Mouse (Mus musculus) large intestine, adult 2 months (tissue): Measurements from ENCODE around the gene Chuk. TPM values are rescaled to one million over a fixed set of nuclear protein-coding genes. Genes with fewer than 3 reads are reported as not detected.
"Not testable (repeated sequence)": the region's sequence is repeated elsewhere in the genome, so short reads cannot be mapped to it uniquely, and the experiment has no call there.

Source experiments
- DNase-seq: peaks from one replicate; pipeline ENCODE4 v3.0.0-alpha.2; 2012; ENCODE audit warnings: low read depth, low spot score
- WGBS: fragments of 180-500 bp; shearing (Covaris S2); methylation state at CpG from one replicate; pipeline ENCODE4 v1.1.7; 2018; 5-methylcytosine and 5-hydroxymethylcytosine counted together
- polyA plus RNA-seq: library from polyadenylated mRNA; depleted of rRNA; stranded (reverse); fragments of >200 nt; gene quantifications from 2 replicates; pipeline ENCODE4 v1.2.3, GENCODE M21; 2012; rRNA removed

Gene Chuk
- polyA plus RNA-seq, result 14.1 and 27.9 TPM in 2 replicates

DNA sequence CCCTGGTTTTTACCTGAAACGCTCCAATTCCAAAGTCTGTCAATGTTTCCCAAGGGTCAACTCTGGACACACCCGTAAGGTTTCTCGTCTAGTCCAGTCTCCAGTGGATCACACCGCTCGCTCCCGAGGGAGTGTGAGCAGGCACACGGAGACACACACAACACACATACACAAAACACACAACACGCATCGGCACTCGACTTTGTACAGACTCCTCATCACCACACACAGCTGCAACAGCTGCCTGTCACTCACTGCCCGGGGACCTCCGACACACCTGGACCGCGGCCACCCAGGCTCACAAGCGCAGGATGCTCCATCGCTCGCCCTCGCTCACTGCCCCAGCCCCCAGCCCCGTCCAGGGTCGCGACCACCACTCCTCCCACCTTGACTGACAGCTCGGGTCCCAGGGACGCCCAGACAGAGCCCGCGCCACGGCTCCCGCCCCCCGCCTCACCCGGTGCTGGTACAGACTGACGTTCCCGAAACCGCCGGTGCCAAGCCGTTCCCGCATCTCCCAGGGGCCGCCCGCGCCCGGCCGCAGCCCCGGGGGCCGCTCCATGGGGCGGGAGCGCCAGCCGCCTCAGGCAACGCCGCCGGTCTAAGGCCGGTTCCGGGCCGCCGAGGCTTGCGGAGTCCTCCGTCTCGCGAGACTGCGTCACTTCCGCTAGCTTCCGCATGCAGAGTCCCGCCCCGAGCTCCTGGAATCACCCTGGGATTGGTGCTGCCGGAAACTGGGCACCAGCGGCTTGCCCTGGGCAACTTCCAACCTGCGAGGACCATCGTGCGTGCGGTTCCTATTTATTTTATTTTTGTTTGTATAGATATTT, at the start of gene Chuk:
Gene Chuk, minus strand, starts transcription at position 650 of the 830 bp plus-strand sequence.
- 1% methylated on average over 67 of the region's 67 CpGs for WGBS
- peak; percentile 92 for DNase-seq

DNA sequence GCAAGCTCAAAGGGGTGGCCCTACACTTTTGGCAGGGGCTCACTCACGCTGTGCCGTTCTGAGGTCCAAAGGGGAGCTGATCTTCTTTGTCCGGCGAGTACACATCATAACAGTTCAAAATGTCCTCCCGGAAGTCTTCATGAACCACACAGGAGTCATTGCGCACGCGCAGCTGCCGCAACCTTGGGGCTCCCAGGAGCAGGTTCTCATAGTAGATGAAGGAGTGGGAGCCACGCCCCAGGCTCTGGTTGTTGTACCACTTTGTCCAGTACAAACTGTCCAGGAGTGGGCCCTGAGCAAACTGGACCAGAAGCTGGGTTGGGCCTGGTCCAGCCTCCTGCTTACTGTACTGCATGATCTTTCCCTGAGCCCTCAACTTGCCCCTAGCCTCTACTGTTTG, 49.7 kb upstream of the Chuk start:
- 93% methylated on average over 10 of the region's 10 CpGs for WGBS
- DNase-seq, result no peak

DNA sequence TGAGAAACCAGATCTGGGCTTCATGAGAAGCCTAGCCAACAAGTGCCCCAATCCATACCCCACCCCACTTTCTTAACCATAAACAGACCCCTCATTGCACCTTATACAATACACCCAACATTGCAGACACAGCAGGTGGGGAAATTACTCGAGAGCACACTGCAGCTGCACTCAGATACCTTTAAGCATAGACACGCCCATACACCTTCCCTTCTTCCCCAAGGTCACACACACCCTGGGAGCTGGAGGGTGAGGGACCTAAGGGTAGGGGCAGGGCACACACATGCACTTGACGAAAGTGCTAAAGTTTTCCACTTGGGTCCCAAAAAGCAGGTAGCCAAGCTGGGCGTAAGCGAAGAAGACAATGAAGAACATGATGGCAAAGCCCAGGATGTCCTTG, 46.5 kb upstream of the Chuk start:
- no peak for DNase-seq
- 61% methylated on average over 5 of the region's 5 CpGs for WGBS

DNA sequence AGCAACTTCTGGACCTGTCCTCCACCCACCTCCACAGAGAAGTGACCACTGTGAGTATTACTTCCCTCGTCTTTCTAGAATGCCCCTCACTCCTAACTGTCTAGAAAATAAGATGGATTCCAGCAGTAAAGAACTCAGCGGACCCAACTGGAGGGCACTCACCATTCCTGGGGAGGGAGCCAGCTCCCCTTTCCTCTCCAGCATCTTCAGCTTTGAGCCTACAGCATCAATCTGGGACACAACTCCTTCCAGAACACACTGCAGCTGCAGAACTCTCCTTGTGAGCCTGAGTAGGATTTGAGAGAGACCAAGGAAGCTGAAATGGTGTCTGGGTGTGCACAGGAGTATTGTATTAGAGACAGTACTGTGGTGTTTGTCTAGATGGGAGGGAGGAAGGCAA, 41.7 kb upstream of the Chuk start:
- WGBS, result 70% methylated on average over 2 of the region's 2 CpGs
- no peak for DNase-seq

DNA sequence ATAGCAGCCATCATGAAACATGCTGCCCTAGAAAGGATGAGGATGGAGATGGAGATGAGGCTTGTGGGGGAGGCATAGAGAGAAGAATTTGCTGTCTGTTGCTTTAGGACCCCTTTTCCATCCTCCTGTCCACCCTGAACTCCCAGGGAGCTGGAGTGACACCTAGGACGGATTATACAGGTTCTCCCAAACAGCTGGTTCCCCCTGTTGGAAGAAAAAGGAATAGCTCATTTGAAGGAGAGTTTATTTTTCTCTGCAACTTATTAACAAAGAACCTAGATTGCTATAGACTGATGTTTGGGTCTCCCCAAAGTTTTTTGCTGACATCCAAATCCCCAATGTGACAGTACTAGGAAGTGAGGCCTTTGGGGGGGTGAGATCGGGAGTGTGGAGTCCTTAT, 41.1 kb upstream of the Chuk start:
- WGBS, result 28% methylated on average over 2 of the region's 2 CpGs

DNA sequence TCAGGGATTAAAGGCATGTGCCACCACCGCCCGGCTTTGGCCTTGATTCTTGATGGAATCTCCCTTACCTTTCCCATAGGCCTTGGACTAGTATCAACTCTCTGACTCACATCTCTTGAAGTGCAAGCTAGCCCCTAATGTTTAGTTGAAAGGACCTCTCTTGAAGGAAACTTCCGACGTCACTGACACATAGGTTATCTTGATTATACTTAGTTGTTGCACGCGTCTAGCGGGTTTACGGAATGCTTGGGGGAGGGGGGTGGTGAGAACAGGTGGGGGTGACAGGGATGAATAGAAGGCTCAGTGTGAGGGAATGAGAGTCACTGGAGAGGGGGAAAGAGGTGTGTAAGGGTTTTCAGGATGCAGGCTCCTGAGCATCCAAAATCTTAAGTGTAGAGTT, 39.7 kb upstream of the Chuk start:
- 94% methylated on average over 8 of the region's 8 CpGs for WGBS
- DNase-seq, result no peak

More for the DNA sequence above, 41.1 kb upstream of the Chuk start:
- DNase-seq, result no peak

DNA sequence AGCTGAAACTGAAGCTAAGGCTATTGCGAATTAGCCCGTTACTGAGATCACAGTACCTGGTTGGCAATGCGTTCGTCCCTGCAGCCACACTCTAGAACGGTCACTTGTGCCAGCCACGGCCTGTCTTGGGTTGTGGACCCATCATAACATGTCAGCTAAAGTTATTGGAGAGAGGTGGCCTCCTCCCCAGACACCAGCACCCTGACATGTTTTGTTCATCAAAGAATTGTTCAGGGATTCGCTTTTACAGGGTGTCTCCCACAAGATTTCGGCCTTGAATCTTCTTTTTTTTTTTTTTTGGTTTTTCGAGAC, 39.2 kb upstream of the Chuk start:
- no peak for DNase-seq
- 44% methylated on average over 9 of the region's 9 CpGs for WGBS

DNA sequence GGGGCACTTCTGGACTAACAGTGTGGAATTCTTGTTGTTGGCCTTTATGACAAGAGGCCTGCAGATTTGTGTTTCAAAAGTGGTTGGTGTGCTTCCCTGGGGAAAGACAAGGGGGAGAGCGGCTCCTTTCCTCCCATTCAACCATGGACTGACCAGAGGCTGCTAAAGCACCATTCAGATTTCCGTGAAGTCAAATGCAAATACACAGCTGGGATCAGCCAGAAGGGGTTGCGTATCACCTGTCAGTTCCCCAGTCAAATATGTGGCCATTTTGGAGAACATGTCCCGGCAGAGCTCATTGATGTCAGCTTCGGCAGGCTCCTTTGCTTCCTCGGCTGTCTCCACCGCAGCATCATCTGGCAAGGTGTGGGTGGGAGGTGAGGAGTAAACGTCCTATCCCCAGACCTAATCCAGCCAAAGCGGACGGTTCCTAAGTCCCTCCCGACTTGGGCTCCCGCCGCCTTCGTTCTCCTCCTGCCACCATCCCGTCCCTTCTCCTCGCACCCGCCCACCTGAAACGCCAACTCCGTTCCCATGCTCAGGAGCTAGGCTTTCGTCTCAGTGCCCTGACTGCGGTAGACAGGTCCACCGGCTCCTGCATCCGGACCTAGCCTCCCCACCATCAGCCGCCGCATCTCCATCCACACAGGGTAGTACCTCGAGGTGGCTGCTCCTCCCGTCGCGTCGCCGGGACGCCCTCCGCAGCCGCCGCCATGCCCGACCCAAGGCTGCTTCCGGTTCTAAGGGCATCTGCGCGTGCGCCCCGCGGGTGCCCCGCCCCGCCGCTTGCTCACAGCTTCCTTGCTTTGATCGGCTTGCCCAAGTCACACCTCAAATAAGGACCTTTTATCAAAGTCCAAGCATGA, 38.7 kb upstream of the Chuk start, which contains the start of gene Bloc1s2:
Gene Bloc1s2, minus strand, starts transcription at position 745 of the 866 bp plus-strand sequence.
- peak; percentile 76 for DNase-seq
- 1% methylated on average over 46 of the region's 46 CpGs for WGBS

DNA sequence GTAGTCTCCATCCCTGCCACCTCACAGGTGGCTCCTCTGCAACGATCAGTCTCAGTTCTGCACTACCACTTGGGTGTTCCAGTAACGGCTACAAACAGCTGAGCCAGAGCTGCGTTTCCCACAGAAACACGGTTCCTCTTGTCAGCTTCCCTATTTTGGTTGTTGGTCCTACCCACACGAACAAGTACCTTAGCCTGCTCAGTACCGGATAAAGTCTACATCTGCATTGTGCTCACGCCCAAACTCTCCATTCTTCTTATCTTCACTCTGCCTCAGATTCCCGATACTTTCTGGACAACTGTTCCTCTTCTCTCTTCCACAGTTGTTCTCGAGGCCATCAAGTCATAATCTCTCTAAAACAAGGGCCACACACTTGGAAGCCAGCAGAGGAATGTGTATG, 37.1 kb upstream of the Chuk start:
- no peak for DNase-seq
- WGBS, result 74% methylated on average over 9 of the region's 9 CpGs

DNA sequence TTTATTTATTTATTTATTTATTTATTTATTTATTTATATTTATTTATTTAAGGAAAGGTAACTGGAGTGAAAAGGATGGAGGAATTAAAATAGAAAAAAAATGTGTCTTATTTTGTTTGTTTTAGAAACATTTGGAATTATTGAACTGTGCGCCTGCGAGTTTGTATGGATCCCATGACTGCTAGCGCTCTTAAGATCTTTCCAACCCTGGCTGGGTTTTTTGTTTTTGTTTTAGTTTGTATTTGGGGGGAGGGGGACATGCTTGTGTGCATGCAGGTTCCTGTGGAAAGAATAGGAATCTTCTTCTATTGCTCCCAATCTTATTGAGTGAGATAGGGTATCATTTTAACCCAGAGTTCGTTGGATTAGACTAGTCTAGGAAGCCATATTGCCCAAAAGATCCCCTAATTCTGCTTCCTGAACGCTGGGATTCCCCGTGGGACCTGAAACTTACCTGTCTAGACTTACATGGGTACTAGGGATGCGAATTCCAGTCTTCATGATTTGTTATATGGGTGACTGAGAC, 28.7 kb upstream of the Chuk start:
- WGBS, result 30% methylated on average over 7 of the region's 7 CpGs
- no peak for DNase-seq

DNA sequence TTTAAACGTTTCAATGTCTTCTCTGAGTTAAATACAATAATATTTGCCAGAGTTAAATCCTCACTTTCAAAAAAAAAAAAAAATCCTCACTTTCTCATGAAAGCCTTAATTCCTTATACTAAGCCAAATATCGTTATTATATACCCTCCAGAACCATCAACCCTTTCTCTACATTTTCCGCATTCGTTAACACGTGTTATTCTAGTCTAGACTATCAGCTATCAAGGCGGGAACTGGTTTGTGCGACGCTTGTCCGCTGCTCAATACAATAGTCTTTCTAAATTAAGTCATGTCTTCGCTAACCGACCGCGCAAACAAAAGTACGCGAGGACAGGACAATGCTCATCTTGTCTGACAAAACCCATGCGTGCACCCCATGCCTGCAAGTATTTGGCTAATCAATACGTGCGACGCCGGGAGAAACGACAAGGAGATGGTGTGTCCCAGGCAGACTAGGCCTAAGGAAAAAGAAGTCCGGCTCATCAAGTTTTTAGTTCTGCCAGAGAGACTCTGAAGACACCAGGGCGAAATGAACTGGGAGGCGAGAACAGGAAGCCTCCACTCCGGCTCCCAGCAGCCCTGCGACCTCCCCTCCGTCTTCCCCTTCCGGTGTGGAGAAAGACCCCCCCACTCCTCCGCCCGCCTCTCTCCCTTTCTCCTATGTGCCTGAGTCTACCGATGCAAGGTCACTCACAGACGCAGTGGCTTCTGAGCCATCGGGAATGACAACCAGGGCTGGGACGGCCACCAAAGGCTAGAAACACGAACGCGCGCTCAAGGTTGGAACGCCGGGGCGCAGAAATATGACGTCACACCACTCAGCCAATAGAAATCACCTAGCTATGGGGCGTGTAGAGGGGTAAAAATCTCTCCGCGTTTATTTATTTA, 28.0 kb upstream of the Chuk start, which contains the start of gene Cwf19l1:
Gene Cwf19l1, minus strand, starts transcription at position 805 of the 888 bp plus-strand sequence.
- DNase-seq, result peak; percentile 81
- WGBS, result under 1% methylated on average over 45 of the region's 45 CpGs

DNA sequence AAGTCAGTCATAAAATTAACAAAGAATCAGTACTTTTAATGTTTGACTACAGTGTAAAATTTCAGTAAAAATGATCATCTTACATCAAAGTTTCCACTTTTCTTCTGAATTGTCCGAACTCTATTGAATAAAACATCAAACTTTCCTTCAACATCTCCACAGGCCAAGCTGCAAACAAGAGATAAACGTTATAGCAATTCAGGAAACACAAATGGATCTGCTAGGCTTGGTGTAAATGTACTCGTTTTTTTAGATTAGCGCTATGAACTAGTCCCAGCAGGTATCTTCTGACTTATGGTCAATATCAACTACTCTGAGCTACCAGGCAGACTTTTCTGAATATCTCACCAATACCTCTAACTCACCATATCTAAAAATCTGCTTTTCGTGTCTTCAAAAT, 25.6 kb upstream of the Chuk start:
- no peak for DNase-seq
- 87% methylated on average over 5 of the region's 5 CpGs for WGBS

DNA sequence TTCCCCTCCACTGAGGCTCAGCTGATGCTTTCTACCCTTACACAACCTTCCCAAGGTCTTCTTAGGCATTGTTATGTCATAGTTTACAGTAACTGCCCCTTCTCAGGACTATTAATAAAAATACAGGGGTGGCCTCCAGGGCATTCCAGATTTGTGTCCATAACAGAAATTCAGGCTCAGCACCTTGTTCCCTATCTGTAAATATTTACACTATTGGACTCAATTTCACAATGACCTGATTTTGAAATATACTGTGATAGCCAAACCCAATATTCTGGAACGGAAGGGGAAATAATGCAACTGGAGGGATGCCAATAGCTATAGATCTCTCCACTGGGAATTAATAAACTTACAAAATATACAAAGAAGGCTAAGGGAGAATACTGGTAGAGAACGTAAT, 21.3 kb upstream of the Chuk start:
- 37% methylated on average over 2 of the region's 2 CpGs for WGBS
- DNase-seq, result no peak

DNA sequence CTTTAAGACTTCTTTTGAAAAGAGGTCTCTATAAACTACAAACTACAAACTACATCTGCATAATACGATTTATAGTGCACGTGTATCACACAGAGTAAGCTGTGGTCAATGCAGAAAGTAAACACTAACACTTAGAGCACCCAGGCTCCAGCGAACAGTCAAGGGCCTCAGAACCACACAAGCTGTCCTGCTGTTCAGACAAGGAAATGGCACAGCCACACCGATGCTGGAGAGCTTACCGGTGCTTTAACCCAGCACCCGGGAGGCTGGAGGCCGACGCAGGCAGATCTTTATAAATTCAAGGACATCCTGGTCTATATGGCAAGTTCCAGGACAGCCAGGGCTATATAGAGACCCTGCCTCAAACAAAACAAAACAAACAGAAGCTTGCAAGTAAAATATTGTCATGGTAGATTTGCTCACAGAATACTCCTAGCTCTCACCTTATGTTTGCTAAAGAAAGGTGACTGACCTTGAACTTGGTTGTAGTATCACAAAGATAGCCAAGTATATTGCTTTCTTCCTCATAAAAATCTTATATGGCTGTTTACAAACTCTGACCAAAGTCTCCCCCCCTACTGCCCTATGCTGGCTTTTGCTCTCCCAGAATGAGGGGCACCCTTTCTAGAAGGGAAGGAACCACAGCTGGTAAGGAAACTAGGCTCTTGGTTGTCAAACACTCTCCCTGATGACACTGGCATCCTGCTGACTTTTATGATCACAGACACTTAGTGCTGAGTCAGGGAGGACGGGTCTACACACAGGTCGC, 20.6 kb upstream of the Chuk start:
- DNase-seq, result no peak
- 54% methylated on average over 10 of the region's 10 CpGs for WGBS

DNA sequence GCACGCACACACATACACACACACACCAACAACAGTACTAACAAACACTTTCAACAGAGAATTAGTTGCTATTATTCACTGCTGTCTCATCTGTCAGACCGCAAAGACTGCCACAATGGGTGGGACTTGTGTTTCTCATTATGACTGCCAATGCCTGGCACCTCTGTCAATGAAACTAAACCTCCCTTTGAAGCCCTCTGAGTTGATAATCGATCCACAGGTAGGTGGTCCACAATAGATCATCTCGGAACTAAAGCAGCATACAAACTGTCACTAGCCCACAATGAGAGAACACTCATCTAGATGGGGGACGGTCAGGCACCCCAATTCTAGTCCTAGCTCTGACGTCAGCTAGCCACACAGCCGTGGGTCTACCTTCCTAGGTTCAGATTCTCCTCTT, 13.9 kb upstream of the Chuk start:
- WGBS, result 93% methylated on average over 7 of the region's 7 CpGs
- no peak for DNase-seq

DNA sequence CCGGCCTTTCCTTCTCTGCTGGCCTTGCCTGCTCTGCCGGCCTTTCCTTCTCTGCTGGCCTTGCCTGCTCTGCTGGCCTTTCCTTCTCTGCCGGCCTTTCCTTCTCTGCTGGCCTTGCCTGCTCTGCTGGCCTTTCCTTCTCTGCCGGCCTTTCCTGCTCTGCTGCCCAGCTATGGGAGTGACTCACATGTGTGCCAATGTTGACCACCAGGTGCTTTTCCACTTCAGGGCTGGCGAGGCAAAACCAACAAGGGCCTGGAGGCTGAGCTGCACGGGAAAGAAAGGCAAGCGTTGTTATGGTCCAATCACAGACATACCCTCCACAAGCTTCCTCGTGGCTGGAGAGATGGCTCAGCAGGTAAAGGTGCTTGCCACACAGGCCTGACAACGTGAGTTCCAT, 13.4 kb upstream of the Chuk start:
- not testable (repeated sequence) for DNase-seq
- WGBS, result 92% methylated on average over 9 of the region's 9 CpGs

DNA sequence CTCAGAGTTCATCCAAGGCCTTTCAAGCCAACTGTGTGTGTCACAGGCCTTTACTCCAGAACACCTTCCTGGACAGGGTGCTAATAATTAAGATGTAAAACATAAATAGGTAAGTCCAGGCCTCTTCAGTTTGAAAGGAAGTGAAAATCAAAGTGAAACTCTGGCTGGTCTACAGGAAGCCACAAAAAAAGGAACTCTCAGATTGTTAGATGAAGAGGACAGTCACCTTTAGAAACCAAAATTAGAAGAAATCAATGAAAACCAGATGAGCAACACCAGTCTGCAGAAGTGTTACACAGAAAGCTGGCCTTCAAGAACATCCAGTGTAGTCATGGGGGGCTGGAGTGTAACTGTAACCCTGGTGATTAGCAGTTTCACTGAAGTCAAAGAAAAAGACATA, 10.5 kb upstream of the Chuk start:
- no peak for DNase-seq

DNA sequence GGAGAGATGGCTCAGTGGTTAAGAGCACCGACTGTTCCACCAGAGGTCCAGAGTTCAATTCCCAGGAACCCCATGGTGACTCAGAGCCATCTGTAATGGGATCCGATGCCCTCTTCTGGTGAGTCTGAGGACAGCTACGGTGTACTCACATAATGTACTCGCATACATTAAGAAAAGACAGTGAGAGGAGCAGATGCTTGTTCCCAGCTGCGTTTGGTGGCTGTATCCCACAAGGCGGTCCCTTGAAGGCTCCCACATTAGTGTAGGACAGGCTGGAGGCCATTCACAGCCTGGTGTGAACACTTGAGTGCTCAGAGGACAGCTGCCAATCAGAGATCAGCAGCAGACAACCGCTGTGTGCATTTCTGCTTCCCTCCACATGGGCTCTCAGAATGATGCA, 4.4 kb upstream of the Chuk start:
- DNase-seq, result no peak
- 58% methylated on average over 7 of the region's 7 CpGs for WGBS

DNA sequence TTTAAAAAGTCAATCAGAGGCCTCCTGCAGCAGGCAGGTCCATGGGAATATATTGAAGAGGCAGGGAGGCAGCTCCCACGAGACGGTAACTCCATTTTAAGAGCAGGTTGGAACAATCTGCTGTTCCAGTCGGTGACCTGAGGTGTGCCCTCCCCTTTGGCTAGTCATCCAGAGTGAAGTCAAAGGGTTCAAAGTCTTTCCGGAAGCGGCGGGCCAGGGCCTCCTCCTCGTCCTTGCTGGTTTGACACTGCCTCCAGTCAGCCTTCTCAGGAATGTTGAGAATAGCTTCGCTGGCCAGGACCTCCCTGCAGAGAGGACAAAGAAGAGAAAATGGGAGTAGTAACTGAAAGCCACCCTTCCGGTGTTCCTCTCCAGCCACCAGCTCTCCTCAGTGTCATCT, 3.1 kb upstream of the Chuk start:
- DNase-seq, result peak; percentile 69
- 43% methylated on average over 9 of the region's 9 CpGs for WGBS
